Mouse (Mus musculus): ENCODE results near the gene Fbxo24.

Fbxo24 gene

DNA sequence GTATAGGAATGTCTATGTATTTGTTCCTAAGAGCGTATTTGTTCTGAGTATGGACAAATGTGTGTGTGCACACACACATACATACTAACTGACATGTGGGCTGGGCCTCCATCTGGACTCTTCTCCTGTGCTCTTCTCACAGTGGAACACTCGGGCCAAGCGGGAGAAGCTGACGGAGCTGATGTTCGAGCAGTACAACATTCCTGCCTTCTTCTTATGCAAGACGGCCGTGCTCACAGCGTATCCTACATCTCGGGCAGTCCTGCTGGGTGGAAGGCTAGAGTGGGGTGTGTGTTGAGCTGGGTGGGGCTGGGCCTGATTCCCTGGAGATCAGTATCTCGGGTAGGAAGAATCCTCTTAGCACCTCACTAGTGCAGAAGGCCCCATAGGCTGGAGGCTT, 65.8 kb downstream of the Fbxo24 start:
- DNase-seq (ENCODE audit: low spot score in 2 of 2), result no peak

Data from heart, adult 9 months (tissue).